Mouse (Mus musculus): ENCODE data around the gene Il16.

Il16 gene

DNA sequence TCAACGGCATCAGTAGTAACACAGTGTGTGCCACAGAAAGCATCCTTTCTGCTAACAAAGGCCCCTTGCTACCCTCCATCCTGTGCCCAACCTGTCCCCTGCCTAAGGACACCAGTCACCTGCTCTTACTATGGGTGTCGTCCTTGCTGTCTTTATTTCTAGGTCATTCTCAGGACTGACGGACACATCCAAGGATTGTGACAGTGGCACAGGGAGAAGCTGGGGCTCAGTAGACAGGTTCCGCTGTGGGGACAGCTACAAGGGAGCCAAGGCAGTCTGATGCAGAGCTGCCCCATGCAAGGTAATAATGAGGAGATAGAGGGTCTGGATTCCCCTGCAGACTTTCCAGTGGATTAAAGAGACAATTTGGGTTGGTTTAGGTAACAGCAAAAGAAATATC is 67.0 kb downstream of the Il16 start:
- DNase-seq (ENCODE audit: low read depth) = no peak

DNA sequence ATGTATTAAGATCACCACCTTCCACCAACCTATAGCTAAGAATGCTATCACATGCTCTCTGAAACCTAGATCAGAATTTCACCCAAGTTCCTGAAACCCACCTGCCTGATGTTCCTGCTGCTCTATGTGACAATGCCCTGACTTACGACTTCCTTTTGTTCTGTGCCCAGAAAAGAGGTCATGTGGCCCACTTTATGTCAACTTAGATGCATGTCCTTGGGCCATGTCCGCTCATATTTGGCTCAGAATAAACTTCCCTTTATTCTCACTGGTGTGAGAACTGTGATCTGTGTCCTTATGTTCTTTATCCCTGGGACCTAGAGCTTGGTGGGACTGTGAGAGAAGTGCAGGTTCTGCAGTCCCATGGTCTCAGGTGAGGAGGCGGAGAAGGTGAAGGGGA is 68.2 kb downstream of the Il16 start:
- DNase-seq (ENCODE audit: low read depth) = no peak

DNA sequence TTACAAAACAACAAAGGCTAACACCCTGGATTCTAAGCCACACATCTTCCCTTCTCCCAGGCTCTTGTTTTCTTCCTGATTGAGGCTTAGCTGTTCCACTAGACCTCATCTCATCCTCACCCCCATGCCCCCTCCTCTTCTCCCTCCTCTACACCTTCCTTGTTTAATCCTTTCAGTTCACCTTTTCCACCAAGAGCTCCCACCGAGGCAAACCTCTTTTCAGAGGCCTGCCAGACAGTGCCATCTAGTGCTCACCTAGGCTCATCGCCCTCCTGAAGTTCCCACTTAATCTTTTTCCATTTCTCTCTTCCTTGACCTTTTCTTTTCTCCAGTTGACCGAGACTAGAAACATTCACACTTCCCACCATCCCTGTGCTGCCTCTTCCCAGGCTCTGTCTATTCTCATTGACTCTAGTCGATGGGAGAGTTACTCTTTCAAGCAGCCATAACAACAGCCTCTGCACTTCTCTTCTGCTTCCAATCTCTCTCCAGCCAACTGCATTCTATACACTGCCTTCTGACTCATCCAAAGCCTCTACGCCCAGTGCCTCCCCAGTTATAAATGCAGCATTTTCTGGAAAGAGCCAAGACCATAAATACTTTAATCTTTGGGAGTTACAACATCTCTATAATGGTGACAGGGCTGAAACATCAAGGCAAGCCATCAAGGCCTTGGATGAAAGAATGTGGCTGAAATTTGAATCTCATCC is 69.8 kb downstream of the Il16 start:
- DNase-seq (ENCODE audit: low read depth) = no peak

DNA sequence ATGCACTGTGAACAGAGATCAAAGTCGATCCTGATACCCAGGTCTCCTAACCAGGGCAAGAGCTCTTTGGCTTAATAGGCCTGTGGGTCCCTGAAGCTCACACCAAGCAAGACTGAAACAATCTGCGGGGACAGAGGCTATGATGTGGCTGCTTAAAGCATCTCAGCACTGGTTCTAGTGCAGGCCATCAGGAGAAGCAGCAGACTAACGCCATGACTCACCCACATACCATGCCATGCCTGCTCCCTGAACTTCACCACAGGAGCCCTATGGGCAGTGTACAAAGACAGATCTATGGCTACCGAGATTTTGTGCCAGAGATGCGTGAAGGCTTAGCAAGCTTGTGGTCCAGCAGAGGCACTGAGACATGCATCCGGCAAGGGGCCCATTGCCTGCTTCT is 74.0 kb downstream of the Il16 start:
- no peak for DNase-seq (ENCODE audit: low read depth)

DNA sequence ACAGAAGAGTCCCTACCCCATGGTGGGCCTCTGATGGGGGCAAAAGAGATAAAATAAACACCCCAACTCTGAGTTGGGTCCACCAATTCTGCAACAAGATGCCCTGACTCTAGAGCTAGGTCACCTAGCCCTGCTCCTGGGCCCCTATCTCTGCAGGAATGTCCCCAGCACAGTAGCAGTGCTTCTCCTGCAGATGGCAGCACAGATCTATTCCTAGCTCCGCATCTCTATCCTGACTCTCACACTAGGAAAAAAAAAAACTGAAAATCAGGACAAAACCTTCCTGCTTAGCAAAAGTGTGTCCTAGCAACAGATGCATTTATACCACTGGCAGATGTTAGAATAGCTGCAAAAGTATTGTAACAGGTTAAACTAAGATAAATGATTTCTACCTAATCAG is 76.8 kb downstream of the Il16 start:
- DNase-seq (ENCODE audit: low read depth) = no peak

DNA sequence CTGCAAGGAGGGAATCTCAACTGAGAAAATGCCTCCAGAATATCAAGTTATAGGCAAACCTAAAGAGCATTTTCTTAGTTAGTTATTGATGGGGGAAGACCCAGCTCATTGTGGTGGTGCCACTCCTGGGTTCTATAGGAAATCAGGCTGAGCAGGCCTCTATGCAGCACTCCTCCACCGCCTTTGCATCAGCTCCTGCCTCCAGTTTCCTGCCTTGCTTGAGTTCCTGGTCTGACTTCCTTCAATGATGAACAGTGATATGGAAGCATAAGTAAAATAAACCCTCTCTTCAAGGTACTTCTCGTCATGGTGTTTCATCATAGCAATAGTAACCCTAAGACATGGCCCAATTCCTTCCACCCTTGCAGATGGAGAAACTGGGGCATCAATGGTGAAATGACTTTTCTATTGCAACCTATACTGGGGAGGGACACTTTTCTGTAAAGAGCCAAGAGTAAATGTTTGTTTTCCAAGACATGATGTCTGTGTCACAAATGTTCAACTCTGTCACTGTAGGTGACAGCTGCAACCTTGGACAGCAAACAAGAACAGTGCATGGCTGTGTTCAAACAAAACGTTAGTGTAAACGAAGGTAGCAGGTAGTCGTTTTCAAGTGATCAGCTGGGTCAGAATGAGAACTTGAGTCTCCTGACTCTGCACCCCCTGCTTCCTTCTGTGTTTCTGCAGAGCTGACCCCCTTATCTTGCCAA is 77.4 kb downstream of the Il16 start:
- DNase-seq (ENCODE audit: low read depth) = no peak

DNA sequence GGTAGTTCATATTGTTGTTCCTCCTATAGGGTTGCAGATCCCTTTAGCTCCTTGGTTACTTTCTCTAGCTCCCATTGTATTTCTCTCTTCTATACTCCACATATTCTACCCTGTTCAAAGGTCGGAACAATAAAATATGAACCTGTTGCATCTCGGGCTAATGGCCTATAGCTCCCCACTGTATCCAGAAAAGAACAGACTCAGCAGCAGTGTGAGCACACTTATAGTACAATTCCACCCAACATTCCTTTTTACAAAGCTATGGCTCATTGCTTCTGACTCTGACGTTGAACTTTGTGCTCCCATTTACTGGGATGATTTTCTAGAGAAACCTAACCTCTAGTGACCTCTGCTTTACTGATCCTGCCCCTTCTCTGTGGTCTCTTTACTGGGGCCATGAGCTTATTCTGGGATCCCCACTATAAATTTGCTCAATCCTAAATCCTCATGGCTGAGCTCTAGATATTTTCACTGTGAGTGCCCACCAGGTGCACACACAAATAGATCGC is 79.4 kb downstream of the Il16 start:
- no peak for DNase-seq (ENCODE audit: low read depth)

DNA sequence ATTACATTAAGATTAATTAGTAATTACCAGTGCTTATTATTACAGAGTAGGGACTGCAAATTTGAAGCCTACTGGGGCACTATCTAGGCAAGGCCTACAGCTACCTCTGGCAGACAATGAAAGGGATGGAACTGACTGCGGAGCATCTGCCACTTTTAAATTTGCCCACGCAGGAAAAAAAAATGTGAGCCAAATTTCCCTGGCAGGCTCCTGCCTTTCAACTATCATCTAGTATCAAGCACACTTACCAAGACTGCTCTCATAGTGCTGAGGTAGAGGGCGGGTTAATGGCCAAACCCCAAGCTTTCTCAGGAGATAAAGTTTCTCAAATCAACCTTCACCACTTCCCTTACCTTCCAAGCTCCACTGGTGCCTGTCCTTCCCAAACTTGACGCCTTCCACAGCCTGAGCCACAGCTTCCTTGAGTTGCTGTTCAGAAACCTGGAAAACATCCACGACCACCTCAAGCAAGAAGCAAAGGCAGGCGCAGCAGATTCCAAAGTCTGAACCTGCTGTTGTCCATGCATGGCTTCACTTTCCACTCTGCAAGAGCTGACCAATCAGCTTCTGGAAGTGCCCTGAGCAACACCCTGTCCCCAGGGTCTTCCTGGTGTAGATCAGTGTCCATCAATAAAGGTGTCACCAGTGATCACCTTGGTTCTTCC is 82.7 kb downstream of the Il16 start:
- DNase-seq (ENCODE audit: low read depth) = no peak

DNA sequence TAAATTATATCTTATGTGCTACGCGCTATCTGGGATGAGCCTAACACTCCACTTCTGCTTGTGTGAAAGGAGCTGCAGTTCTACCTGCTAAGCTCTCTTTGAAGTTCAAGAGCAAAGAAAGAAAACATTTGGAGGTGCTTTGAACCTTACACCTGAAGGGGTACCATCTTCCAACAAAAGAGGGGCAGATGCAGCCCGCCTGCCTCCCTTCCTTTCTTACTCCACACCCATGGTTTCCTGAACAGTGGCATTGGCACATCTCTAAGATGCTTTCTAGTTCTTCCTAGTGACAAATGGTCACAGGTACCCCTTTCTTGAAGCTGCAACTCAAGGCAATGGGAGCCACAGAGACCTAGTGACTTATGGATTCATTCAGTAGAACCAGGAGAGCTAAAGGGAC is 83.8 kb downstream of the Il16 start:
- DNase-seq (ENCODE audit: low read depth) = no peak

DNA sequence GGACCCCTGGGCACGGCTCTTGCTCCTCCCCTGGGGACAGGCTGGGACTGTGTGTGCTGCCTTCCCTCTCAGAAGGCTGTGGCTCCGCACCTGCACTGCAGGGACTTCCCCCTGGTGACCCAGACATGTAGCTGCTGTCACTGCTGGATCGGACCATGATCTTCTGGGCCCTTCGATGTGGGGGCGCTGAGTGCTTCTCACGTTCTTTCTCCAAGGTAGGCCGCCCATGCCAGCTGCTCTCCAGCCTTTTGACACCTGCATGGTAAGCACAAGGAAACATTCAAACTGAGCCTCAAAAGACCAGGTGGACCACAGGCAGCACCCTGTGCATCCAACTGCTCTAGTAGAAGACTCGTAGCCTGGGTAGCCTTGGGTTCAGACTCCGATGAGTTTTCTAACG is 84.5 kb downstream of the Il16 start:
- DNase-seq (ENCODE audit: low read depth) = no peak

DNA sequence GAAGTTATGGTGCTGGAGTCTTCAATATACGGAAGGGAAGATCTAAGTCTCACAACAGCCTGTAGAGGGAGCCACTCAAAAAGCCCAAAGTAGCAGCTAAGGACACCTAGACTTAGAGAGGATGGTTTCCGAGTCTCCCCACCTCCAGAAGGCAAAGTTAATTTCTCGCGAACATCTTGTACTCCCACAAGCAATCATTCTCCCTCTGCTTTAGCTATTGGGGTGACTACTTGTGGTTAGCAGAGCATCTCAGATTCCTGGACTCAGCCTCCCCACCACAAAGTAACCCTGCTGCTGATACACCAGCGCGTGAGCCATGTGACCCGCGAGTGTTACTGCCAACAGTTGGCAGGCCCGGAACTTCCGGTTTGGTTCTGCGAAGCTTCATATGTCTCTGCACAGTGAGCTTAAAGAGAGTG is 85.2 kb downstream of the Il16 start:
- no peak for DNase-seq (ENCODE audit: low read depth)

DNA sequence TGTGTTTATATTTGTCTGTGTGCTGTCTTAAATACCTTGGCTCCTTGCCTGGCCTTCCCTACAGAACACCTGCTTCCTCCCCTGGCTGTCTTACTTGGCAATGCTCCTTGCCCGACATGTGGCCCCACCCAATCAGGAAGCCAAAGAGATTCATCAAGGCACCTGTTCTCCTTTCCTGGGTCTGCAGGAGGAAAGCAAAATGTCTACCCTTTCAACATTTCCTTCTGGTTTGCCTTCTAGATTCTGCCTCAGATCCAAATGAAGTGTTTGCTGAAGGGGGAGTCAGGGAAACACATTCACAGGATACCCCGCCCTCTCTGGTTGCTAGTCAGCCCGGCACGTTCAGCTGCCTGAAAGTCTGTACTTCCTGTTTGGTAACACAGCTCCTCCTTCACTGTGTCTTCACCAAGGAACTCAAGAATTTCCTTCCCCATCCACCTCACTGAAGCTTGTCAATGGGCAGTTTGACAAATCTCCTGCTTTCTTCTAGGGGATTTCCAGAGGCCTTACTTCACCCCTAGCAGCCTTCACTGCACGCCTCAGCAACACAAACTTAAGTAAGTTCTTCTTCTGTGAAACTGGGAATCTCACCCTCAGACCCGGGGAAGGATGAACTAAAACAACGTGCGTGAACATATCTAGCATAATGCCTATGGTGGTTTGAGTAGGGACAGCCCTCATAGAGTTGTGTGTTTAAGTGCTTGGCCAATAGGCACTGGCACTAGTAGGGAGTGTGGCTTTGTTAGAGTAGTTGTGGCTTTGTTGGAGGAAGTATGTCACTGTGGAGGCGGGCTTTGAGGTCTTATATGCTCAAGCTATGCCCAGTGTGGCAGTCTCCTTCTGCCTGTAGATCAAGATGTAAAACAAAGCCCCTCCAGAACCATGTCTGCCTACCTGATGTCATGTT is 86.1 kb downstream of the Il16 start:
- no peak for DNase-seq (ENCODE audit: low read depth)

DNA sequence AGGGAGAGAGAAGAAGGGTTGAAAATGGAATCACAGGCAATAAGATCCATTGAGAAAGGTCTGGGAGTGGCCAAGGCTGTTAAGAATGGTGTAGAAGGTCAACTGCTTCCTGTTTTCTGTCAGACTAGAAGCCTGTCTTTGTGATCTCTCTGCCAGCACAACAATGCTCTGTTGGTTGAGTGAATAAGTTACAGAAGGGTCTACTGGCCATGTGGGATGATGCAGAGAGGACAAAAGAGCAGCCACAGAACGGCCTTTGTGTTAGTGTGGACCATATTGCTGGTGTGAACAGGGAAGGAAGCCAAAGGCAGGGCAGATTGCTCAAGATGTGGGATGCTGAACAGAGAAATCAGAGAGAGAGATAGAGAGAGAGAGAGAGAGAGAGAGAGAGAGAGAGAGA is 86.8 kb downstream of the Il16 start:
- DNase-seq (ENCODE audit: low read depth) = no peak

DNA sequence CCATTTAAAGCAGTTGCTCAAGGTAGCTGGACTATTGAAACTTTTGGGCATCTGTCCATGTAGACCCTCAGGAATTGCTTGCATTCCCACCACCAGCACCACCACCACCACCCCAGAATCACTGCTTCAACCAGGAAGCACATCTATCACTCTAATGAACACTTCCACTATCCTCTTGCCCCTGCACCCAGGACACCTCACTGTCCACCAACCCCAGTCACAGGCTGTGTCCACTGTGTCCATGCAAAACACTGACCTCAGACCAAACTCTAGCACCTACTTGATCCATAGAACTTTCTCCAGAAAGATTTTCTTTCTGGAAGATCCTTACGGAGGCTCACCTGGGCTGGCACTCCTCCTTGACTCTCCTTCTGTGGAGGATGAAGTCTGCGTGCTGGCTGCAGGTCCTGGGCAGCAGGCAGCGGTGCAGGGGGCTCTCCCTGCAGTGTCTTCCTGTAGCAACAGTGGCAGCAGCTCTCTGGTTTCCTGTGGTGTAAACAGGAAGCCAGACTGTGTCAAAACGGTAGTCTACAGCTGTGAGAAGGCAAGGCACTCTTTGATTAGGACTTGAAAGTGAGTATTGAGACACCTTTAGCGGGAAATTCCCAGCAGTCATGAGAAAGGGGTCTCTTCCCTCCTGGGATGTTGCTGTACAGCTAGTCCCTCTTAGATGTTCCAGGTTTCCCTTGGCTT is 90.4 kb downstream of the Il16 start:
- DNase-seq (ENCODE audit: low read depth) = no peak

DNA sequence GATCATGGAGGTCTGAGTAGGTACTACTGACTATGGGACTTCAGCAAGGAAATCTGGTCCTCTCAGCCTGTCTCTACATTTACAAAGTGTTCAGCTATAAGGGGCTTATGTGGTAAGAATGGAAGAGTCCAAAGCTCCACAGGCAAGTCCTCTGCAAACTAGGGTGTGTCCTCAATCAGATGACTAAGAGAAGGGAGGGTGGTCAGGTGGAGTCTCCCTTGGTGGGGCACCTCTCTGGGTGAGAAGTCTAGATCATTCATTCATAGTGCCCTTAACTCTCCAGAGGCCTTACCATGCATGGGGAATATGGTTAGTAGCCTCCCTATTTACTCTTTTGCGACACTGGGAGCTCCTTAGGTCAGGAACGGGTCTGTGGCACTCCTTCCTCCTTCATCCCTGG is 91.3 kb downstream of the Il16 start:
- DNase-seq (ENCODE audit: low read depth) = no peak

DNA sequence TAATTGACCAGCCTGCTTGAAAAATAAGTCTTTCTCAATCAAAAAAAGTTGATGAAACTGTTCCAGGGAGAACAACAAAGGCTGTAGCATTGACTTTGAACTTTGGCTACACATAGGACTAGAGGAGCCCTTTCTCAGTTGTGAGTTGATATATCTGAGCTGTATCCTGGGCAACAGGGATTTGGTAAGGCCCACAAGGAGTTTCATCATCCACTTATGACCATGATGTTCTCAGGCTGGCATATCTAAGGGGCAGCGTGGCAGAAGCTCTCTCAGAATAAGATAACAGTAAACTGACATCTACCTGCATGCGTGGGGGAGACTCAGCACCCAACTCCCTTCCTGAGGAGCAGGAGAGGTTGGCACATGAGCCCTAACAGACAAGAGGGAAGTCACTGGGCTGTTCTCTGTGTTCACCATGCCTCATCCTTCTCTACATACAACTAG is 91.9 kb downstream of the Il16 start:
- no peak for DNase-seq (ENCODE audit: low read depth)

DNA sequence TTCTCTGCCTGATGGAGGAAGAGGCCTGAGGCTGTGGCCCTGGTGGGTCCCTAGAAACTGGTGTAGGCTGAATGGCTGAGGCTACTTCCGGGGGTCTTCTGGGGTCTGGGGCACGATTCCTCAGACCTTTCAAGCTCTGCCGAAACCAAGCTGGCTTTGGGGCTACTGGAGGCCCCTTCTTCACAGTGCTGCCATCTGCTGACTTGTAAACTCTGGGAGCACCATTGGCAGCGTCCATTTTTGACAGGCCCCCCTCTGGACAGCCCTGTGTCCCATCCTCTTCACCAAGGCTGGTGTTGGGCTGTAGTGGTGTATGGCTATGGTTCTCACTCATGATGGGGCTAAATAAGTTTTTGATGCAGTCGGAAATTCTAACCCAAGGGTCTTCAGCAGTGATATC is 93.0 kb downstream of the Il16 start:
- DNase-seq (ENCODE audit: low read depth) = no peak

DNA sequence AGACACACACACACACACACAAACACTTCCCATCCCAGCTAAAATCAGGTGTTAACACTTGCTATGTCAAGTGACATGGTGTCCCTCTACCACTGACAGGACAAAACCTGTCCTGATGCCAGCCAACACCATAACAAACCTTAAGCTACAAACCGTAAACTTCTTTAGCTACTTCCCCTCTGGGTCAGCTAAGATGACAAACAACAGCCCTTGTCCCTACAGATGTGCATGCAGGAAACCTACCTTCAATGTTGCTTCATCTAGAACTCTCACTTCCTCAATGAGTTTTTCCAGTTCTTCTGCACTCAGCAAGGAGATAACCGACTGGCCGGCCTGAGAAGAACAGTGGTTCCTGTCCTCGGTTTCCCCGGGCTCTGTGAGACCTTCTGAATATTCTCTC is 94.9 kb downstream of the Il16 start:
- DNase-seq (ENCODE audit: low read depth) = no peak

DNA sequence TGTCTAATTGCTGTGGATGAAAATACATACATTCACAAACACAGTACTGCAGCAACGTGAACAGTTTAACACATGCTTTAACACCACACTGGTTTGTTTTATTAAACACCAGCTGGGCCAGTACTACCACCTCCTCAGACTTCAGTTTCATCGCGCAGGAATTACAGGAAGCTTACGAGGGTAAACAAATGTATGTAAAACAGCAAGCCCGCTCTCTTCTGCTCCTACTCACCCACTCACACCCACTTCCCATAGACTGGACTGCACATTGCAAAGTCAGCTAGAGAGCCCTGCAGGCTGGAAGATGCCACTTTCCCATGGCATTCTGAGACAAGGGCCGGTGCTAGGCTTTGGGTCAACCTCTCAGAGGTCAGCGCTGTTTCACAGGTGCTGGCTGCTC is 96.7 kb downstream of the Il16 start:
- no peak for DNase-seq (ENCODE audit: low read depth)

DNA sequence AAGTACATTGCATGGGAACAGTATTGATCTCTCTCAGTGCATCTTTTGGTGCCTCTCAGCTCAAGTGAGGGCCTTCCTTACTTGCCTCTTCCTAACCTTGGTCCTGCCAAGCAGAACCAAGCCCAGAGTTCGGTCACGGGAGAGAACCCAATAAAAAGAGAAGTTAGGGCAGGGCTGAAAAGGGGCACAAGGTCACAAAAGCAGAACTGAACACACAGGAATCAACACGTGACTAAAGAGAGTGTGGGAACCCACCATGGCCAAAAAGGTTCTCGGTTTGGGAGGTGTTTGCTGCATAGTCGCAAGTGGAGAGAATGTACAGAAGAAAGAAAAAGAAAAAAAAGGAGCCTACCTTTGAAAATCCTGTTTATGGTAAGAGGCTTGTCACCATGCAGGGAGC is 100.0 kb downstream of the Il16 start:
- no peak for DNase-seq (ENCODE audit: low read depth)

DNA sequence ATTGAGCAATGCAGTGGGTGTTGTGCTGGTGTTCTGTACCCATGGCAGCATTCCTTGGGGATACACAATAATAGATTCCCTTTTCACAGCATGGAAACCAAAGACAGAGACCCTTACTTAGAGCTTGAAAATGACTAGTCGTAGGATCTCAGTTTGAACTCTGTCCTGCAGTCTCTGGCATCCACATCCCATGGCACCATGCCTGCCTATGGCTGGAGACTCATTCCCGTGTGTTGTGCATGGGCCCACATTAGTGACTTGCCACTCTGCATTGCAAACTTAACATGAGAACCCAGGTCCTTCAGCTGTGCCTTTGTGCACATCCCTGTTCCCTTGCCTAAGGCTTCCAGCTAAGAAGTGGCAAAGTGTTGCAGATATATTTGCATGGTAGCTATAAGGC is 100.8 kb downstream of the Il16 start:
- no peak for DNase-seq (ENCODE audit: low read depth)

DNA sequence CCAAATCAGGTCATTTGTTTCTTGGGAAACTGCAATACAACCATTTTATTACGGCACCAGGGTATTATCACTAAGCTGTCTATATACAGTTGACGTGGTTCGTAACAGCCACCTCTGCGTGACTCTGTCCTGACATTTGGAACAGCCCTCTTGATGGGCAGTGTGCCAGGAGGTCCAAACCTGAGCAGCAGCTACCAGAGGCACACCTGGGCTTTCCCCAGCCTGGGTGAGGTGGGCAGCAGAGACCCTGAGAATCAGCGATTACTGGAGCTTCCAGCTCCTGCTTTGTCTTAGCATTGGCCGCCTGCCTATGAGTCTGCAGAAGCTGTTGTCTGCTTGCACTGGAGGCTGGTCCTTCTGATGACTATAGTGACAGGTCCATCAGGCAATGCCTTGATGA is 101.9 kb downstream of the Il16 start:
- DNase-seq (ENCODE audit: low read depth) = no peak

Measured in c-Kit-positive CD71-positive TER-119-negative erythroid progenitor cells, embryonic 14.5 days (primary cell).